Mouse (Mus musculus) bone marrow macrophage, adult 2 months (primary cell): Measurements from ENCODE around the gene Syngap1. TPM values are rescaled to one million over a fixed set of nuclear protein-coding genes. Genes with fewer than 3 reads are reported as not detected.
A peak's percentile ranks its signal among the peaks of the same experiment; 100 is the strongest.
"Not testable (repeated sequence)": the region's sequence is repeated elsewhere in the genome, so short reads cannot be mapped to it uniquely, and the experiment has no call there.

Experiments used
- H3K27ac ChIP-seq: 2 replicates; pipeline ENCODE4 v1.5.1; 2012; ENCODE audit warnings: low read depth, low read length; ENCODE audit not compliant: insufficient read depth
- H3K4me1 ChIP-seq: 2 replicates; pipeline ENCODE4 v1.6.1; 2012; ENCODE audit warnings: low read length; ENCODE audit not compliant: control insufficient read depth, insufficient read depth
- H3K4me3 ChIP-seq: 2 replicates; pipeline ENCODE4 v1.5.1; 2012; ENCODE audit warnings: mild to moderate bottlenecking, low read length, moderate library complexity; ENCODE audit not compliant: insufficient read depth
- CTCF ChIP-seq: IDR thresholded peaks from 2 replicates; pipeline ENCODE4 v1.5.1; 2012; ENCODE audit warnings: low read depth, mild to moderate bottlenecking, low read length, moderate library complexity
- POLR2A ChIP-seq: IDR thresholded peaks from 2 replicates; pipeline ENCODE4 v1.6.1; 2012; ENCODE audit warnings: mild to moderate bottlenecking, low read depth, low read length, borderline replicate concordance
- polyA plus RNA-seq: library from polyadenylated mRNA; stranded (reverse); fragments of >200 nt; gene quantifications from 2 replicates; pipeline ENCODE4 v1.2.4, GENCODE M21; 2012; ENCODE audit not compliant: missing spikeins, insufficient read depth, insufficient read length

Gene Syngap1
- polyA plus RNA-seq: 2.4 and 3.5 TPM in 2 replicates

DNA sequence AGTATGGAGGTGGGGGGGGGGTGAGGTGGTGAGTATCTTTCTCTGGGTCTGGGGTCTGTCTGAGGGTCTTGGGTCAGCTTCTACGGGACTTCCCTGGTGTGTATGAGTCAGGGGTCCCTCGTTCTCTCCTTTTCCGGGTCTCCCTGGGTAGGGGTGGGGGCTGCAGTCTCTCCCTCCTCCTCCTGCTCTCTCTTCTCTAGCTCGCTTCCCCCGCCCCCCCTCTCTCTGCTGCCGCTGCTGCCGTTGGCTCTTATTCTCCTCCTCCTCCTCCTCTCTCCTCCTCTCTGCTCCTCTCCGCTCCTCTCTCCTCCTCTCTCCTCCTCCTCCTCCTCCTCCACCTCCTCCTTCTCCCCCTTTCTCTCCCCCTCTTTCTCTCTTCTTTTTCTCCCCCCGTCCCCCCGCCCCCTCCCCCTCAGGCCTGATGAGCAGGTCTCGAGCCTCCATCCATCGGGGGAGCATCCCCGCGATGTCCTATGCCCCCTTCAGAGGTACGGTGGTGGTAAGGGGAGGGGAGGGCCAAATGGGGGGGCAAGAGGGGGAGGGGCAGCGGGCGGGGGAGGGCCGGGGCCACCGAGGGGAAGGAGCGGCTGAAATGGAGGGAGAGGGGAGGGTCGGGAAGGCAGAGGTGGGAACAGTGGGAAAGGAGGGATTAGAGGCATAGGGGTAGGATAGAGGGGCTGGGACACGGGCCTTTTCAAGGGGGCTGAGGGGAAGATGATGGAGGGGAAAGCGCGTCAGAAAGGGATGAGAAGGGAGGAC, at the start of gene Syngap1:
Gene Syngap1, plus strand, starts transcription at position 223 of the 759 bp plus-strand sequence.
- Histone ChIP-seq H3K4me1 (peaks cover 18% of the 10 kb centered on the region), H3K27ac (peak within 1 kb of the TSS; percentile 71), H3K4me3 (peak within 1 kb of the TSS; percentile 60)
- TF ChIP-seq POLR2A (no peak), CTCF (no peak)

DNA sequence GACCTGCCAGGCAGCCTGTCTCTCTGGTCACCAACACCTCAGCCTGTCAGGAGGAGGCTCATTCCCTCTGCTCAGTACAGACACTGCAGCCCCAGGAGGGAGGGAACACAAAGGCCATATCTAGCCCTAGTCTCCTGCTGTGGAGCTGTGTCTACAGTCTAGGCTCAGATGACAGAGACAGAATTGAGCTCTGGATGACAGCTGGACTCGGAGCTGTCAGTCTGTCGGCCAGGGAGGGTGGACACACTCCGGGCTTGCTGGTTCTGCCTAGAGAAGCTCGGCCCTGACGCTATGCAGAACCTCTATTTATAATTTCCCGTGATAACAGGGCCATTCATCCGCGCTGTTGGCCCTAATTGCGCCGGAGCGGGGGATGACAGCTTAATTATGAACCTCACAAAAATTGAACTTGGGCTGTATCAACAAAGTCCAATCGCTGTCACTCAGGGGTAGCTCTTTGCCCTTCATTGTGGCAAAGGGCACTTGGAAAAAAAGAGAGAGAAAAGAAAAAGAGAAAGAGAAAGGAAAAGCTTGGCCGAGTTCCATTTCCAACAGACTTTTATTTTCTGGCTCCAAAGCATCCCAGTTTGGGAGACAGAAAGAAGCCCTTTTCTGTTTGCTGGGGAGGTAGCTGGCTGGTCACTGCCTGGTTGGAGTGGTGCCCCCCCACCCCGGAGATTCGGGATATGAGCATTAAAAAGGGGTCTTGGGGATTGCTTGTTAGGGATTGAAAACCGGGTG, 48.2 kb upstream of the Syngap1 start:
- TF ChIP-seq CTCF (no peak), POLR2A (no peak)
- 0 out of 2 replicates have a peak, but pooled peaks cover 3% of the 10 kb centered on the region for H3K4me1 ChIP-seq
- H3K27ac ChIP-seq: no peak overlapping the region
- H3K4me3 ChIP-seq: no peak overlapping the region

DNA sequence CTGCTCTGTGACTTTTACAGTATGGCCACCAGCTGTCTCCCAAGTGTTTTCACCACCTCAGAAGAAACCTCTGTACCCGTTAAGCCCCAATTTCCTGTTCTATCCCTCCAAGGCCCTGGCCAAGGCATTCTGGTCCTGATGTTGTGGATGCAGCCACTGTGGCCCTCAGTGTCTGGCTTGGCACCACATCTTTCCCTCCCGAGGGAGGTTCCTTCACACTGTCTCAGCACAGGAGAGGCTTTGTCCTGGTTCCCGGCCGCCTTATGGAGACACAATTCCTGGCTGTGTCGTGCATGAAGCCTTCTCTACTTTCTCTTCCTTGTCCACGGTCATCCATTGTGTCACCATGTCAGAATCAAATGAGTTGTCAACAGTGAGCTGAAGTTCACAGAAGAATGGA, 47.6 kb upstream of the Syngap1 start:
- H3K4me3 ChIP-seq: no peak overlapping the region
- no peak for TF ChIP-seq POLR2A
- TF ChIP-seq CTCF: no peak
- 0 out of 2 replicates have a peak, but pooled peaks cover 3% of the 10 kb centered on the region for H3K4me1 ChIP-seq
- H3K27ac ChIP-seq: no peak overlapping the region

DNA sequence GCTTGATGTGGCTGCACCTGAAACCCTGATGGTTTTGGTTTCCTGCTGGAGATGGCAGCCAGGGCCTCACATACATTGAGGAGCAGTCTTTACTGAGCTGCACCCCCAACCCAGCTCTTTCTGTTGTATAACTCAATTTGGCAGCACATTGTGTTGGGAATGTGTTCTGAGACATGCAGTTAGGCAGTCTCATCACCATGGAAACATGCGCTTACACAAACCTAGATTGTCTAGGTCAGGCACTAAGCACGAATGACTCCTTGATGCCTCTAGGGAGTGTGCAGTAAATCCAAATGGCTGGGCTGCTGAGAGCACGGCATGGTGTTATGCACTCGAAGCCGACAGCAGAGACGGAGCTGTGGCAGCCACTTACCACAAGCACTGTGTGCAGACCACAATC, 46.7 kb upstream of the Syngap1 start:
- Histone ChIP-seq H3K27ac (no peak overlapping the region), H3K4me3 (no peak overlapping the region), H3K4me1 (0 out of 2 replicates have a peak, but pooled peaks cover 3% of the 10 kb centered on the region)
- TF ChIP-seq CTCF (no peak), POLR2A (no peak)

DNA sequence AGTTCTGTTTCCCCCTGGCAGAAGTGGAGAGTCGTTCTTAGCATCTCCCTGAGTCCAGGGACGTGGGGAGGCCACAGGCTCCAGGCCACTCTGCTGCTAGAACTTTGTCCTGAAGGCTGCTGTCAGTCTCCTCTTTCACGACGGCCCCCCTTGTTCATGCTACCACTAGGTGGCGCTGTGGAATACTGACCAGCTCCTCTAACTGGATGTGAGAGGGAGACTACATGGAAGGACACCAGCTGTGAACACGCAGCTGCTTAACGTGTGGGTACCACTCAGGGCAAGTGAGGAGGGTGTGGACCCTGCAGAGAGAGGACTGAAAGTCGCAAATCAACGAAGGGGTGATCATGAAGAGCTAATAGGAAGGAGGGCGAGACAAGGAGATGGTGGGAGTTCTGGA, 45.5 kb upstream of the Syngap1 start:
- H3K4me1 ChIP-seq: 0 out of 2 replicates have a peak, but pooled peaks cover 3% of the 10 kb centered on the region
- H3K27ac ChIP-seq: no peak overlapping the region
- H3K4me3 ChIP-seq: no peak overlapping the region
- TF ChIP-seq POLR2A (no peak), CTCF (peak; percentile 95)

DNA sequence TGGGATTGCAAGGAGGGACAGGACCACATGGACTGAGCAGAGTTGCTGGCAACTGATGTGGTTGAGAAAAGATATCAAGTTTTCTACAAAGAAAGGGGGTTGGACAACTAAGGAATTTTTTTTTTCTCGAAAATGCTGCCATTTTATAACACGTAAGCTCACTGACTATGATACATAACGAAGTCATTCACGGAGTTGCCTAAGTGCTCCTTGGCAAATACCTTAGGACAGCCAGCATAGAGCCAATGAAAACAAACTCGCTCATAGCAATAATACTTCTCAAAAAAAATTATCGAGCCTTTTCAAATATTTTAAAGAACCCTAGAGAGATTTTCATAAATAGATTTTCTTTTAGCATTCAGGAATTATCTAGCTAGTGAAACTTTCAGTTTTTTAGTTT, 40.1 kb upstream of the Syngap1 start:
- H3K4me1 ChIP-seq: 0 out of 2 replicates have a peak, but pooled peaks cover 3% of the 10 kb centered on the region
- no peak overlapping the region for H3K27ac ChIP-seq
- no peak for TF ChIP-seq CTCF
- no peak for TF ChIP-seq POLR2A
- H3K4me3 ChIP-seq: no peak overlapping the region

DNA sequence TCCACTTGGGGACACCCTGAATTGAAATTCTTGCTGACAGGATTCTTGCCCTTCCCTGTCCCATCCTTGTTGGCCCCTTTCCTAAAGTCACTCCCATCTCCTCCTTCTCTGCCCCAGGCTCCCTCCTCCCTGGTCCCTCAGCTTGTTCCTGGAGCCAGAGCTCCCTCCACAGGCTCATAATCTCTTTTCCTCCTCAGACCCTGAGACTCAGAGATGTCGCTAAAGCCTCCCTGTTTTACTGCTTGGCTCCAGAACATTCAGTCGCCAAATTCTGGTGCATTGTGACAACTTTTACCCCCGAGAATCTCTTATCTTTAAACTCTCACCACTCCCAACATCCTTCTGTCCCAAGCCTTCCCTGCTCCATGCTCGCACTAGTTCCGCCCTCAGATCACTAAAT, 36.7 kb upstream of the Syngap1 start:
- Histone ChIP-seq H3K4me1 (no peaks in the 10 kb centered on the region), H3K27ac (no peak overlapping the region), H3K4me3 (no peak overlapping the region)
- TF ChIP-seq POLR2A: no peak

DNA sequence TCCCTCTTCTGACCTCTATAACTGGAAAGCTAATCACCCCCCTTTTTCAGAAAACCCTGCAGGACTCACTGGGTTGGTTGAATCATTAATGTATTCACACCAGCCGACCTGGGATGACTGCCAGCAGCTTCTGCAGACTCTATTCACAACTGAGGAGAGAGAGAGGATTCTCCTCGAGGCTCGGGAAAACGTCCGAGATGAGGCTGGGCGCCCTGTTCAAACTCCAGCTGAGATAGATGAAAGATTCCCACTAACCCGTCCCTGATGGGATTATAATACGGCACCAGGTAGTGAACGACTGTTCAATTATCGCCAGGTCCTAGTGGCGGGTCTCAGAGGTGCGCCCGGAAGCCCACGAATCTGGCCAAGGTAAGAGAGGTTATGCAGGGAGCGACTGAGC, 33.5 kb upstream of the Syngap1 start:
- not testable (repeated sequence) for H3K4me1 ChIP-seq, H3K27ac ChIP-seq, H3K4me3 ChIP-seq

DNA sequence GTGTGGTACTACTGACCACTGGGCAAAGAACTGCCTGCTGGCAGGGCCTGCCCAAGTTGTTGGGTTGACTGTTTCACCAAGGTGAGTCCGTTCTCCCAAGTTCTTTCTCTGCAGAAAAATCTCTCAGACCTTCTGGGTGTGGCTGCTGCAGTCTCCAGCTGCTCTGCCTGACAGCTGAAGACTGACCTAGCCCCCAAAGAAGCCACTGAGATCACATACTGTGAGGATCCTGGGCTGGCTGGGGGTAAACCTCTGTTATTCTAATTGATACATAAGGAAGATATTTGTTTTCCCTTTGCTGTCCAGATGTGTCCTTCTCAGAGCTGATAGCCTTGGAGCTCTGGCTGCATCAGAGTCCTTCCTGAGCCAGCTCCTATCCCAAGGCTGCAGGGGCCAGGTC, 25.8 kb upstream of the Syngap1 start:
- Histone ChIP-seq H3K4me1 (peaks cover 2% of the 10 kb centered on the region), H3K4me3 (no peak overlapping the region), H3K27ac (no peak overlapping the region)
- no peak for TF ChIP-seq POLR2A
- no peak for TF ChIP-seq CTCF

DNA sequence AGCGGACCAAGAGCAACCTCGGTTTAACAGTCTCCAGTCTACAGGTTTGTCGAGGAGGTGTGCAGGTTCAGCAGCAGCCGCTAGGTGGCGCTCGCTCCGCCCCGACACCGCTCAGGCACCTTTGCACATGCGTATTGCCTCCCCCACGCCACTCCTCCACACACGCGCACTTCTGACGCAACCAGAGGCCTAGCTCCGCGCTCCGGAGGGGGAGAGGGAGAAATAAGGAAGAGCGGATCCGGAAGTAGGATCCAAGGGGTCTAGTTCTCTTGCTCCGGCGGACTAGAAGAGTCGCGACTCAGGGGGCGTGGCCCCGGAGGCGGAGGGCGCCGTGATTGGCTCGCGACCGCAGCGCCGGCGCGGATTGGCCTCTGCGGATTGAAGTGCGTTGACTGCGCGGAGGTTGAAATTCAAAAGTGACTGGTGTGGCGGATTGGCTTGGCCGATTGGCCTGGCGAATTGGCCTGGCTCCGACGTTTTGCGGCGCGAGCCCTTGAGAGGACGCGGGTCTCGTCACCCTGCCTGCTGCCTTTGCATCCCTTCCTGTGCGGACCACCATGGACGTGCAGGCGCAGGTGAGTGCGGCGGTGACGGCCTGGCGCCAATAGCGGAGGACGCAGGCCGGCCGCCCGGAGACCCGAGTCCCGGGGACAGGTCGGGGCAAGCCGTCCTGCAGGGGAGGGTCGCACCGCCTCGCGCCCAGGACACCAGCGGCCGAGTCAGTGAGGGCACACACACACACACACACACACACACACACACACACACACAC, 24.2 kb upstream of the Syngap1 start, which contains the start of gene Kifc5b:
Gene Kifc5b, plus strand, starts transcription at position 381 of the 772 bp plus-strand sequence.
- H3K4me1 ChIP-seq: peaks cover 2% of the 10 kb centered on the region
- peak; percentile 88 for TF ChIP-seq CTCF
- no peak for TF ChIP-seq POLR2A

DNA sequence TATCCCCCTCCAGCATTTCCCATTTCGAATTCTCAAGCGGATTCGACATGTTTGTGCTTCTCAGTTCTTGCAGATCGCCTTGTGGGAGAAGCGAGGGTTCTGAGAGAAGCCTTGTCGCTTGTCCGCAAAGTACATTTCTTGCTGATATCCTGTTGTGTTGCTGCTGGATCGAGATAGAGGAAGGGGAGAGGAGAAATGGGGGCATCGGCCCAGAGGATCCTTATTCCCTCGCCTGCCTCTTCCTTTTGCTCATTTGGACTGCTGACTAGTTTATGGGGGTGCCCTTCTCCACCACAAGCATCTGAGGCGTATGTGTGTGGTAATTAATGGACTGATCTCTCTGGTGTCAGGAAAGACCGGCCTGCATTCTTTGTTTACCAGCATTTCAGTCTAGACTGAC, 23.5 kb upstream of the Syngap1 start:
- H3K4me3 ChIP-seq: peak overlapping the region; percentile 82
- 0 out of 2 replicates have a peak overlapping the region, but pooled peaks have one; percentile 41 for H3K27ac ChIP-seq
- H3K4me1 ChIP-seq: not testable (repeated sequence)

More for the DNA sequence above, 24.2 kb upstream of the Syngap1 start, which contains the start of gene Kifc5b:
- H3K4me3 ChIP-seq: peak within 1 kb of the TSS; percentile 82
- peak within 1 kb of the TSS; percentile 41 for H3K27ac ChIP-seq
